Mouse (Mus musculus): ENCODE data around the gene Pgm2. TPM values are rescaled to one million over a fixed set of nuclear protein-coding genes. Genes with fewer than 3 reads are reported as not detected.
A peak's percentile ranks its signal among the peaks of the same experiment; 100 is the strongest.

The Pgm2 gene
- polyA plus RNA-seq, 1 experiment from 2014 or later: 18.1 TPM

- Histone ChIP-seq H3K4me1 (ENCODE audit: control insufficient read depth, insufficient read depth, low read length) (no peaks in the 10 kb centered on the region), H3K4me2 (no peak overlapping the region), H3K9ac (ENCODE audit: low read depth, low read length) (no peak overlapping the region), H3K9me3 (replicated peaks; ENCODE audit: control insufficient read depth, low read length) (no peaks in the 10 kb centered on the region), H3K27ac (ENCODE audit: low read depth, low read length) (peak overlapping the region; percentile 22; the same call in 1 of the 2 replicates), H3K4me3 (ENCODE audit: low read depth, low read length) (no peak overlapping the region), H3K27me3 (ENCODE audit: control insufficient read depth, insufficient read depth, low read length) (no peaks in the 10 kb centered on the region), H3K36me3 (ENCODE audit: control insufficient read depth, insufficient read depth, low read length) (no peaks in the 10 kb centered on the region)
- 61% methylated on average over 4 of the region's 4 CpGs for WGBS (ENCODE audit: insufficient replicate concordance)
- ATAC-seq (replicated peaks; ENCODE audit: insufficient number of reproducible peaks, low FRiP score, low TSS enrichment): no peak
Measured at GRCm38 (mm10) chr5:64079462-64079817, 13.3 kb upstream of the Pgm2 start.

DNA sequence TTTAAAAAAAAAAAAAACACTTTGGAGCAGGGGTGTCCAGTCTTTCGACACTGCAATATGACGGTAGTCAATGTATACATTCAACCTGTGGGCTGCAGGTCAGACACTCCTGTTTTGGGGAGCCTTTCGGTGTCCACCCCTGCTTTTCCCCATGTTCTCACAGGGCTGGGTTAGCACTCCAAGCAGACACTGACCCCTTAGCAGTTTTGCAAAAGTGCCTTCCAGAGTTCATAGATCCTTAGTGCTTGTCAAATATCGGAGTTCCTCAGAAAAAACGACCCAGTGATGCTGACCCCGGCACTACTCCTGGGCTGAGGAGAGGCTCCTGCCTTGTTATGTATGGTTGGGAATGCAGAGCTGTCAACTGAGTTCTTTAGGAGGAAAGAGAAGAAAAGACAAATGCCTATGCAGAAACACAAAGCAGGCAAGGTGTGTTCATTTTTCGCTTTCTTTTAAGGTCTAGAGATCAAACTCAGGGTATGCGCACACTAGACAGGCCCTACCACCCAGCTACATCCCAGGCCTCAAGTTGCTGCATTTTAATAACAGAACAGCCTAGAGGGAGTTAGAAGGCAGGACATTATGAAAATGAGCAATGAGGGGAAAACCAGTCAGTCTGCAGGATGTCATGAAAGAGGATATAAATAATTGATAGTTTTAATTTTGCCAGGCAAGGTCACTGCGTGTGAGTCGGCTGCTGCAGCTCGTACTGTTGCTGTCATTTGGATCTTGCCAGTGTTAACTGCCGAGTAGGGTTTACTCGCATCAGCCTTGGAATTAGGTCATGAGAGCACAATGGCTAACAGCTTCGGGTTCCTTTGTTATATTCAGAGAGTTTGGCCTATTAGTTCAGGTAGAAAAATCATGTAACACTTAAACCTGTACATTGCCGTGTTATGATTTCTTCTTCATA lies 9.0 kb upstream of the Pgm2 start:
- no peak for ATAC-seq (replicated peaks; ENCODE audit: insufficient number of reproducible peaks, low FRiP score, low TSS enrichment)
- no peaks in the 10 kb centered on the region for H3K36me3 ChIP-seq (ENCODE audit: control insufficient read depth, insufficient read depth, low read length)
- no peak overlapping the region for H3K4me2 ChIP-seq
- no peaks in the 10 kb centered on the region for H3K4me1 ChIP-seq (ENCODE audit: control insufficient read depth, insufficient read depth, low read length)
- no peaks in the 10 kb centered on the region for H3K27me3 ChIP-seq (ENCODE audit: control insufficient read depth, insufficient read depth, low read length)
- no peaks in the 10 kb centered on the region for H3K9me3 ChIP-seq (replicated peaks; ENCODE audit: control insufficient read depth, low read length)
- no peak overlapping the region for H3K9ac ChIP-seq (ENCODE audit: low read depth, low read length)
- no peak overlapping the region for H3K4me3 ChIP-seq (ENCODE audit: low read depth, low read length)
- no peak overlapping the region for H3K27ac ChIP-seq (ENCODE audit: low read depth, low read length)
- WGBS (ENCODE audit: insufficient replicate concordance): 75% methylated on average over 15 of the region's 15 CpGs

- no peaks in the 10 kb centered on the region for H3K27me3 ChIP-seq (ENCODE audit: control insufficient read depth, insufficient read depth, low read length)
- no peak overlapping the region for H3K27ac ChIP-seq (ENCODE audit: low read depth, low read length)
- H3K9ac ChIP-seq (ENCODE audit: low read depth, low read length): no peak overlapping the region
- no peak for ATAC-seq (replicated peaks; ENCODE audit: insufficient number of reproducible peaks, low FRiP score, low TSS enrichment)
- H3K9me3 ChIP-seq (replicated peaks; ENCODE audit: control insufficient read depth, low read length): no peaks in the 10 kb centered on the region
- WGBS (ENCODE audit: insufficient replicate concordance): 94% methylated on average over 9 of the region's 9 CpGs
- H3K36me3 ChIP-seq (ENCODE audit: control insufficient read depth, insufficient read depth, low read length): no peaks in the 10 kb centered on the region
- H3K4me1 ChIP-seq (ENCODE audit: control insufficient read depth, insufficient read depth, low read length): no peaks in the 10 kb centered on the region
- H3K4me3 ChIP-seq (ENCODE audit: low read depth, low read length): no peak overlapping the region
- H3K4me2 ChIP-seq: no peak overlapping the region
Measured at GRCm38 (mm10) chr5:64085405-64085804, 7.3 kb upstream of the Pgm2 start.

DNA sequence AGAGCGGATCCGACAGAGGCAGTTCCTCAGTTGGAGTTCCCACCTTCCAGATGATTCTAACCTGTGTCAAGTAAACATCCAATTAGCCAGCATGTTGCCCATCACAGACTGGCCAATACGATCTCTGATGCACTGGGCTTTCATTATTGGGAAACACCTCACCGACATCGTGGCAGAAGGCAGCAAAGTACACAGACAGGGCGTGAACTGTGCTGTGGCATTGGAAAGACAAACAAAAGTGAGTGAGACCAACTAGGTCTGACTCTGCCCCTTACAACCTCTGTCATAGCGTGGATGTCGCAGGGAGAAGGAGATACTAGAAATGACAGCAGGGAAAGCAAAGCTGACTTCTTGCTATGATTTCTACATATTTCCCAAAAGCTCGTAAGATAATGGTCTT lies 4.0 kb upstream of the Pgm2 start:
- Histone ChIP-seq H3K9ac (ENCODE audit: low read depth, low read length) (no peak overlapping the region), H3K4me2 (no peak overlapping the region), H3K27ac (ENCODE audit: low read depth, low read length) (no peak overlapping the region), H3K27me3 (ENCODE audit: control insufficient read depth, insufficient read depth, low read length) (no peaks in the 10 kb centered on the region), H3K9me3 (replicated peaks; ENCODE audit: control insufficient read depth, low read length) (no peaks in the 10 kb centered on the region), H3K4me3 (ENCODE audit: low read depth, low read length) (no peak overlapping the region), H3K36me3 (ENCODE audit: control insufficient read depth, insufficient read depth, low read length) (no peaks in the 10 kb centered on the region), H3K4me1 (ENCODE audit: control insufficient read depth, insufficient read depth, low read length) (no peaks in the 10 kb centered on the region; the same call in 1 of the 2 replicates)
- no peak for ATAC-seq (replicated peaks; ENCODE audit: insufficient number of reproducible peaks, low FRiP score, low TSS enrichment)
- WGBS (ENCODE audit: insufficient replicate concordance): 78% methylated on average over 9 of the region's 9 CpGs

GRCm38 (mm10) chr5:64093349-64093871 lies 660 bp downstream of the Pgm2 start:
- no peaks in the 10 kb centered on the region for H3K9me3 ChIP-seq (replicated peaks; ENCODE audit: control insufficient read depth, low read length)

DNA sequence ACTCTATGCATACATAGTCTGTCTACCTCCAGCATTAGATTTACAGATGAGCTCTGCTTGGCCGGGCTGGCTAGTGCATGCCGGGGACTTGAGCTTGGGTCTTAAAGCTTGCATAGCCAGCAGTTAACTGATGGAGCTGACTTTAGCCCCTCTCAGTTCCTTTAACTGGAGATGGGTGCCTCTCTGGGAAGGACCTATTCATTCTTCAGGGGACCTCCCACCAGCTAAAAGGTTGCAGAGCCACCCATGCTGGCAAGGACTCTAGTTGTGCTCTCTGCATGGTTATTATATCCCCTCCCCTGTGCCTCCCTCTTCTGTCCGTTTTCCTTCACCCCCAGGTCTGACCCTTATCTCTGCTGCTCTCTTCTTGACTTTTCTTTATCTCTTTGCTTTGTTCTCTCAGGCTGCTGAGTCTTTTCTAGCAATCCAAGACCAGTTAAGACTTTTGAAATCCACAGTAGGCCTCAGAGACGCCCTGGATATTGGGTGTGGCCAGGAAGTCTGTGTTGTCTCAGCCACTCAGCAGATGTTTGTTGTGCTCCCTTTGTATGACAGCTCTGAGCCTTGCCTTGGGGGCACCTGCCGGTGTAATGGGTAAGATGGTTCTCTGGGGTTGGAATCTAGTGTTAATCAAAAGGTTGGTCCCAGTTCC lies 2.7 kb downstream of the Pgm2 start:
- 46% methylated on average over 5 of the region's 5 CpGs for WGBS (ENCODE audit: insufficient replicate concordance)
- no peaks in the 10 kb centered on the region for H3K36me3 ChIP-seq (ENCODE audit: control insufficient read depth, insufficient read depth, low read length)
- H3K27me3 ChIP-seq (ENCODE audit: control insufficient read depth, insufficient read depth, low read length): no peaks in the 10 kb centered on the region
- no peak for ATAC-seq (replicated peaks; ENCODE audit: insufficient number of reproducible peaks, low FRiP score, low TSS enrichment)
- no peaks in the 10 kb centered on the region for H3K9me3 ChIP-seq (replicated peaks; ENCODE audit: control insufficient read depth, low read length)
- H3K4me3 ChIP-seq (ENCODE audit: low read depth, low read length): no peak overlapping the region
- no peak overlapping the region for H3K9ac ChIP-seq (ENCODE audit: low read depth, low read length)
- peaks cover 12% of the 10 kb centered on the region; the same call in 1 of the 2 replicates for H3K4me1 ChIP-seq (ENCODE audit: control insufficient read depth, insufficient read depth, low read length)
- no peak overlapping the region for H3K27ac ChIP-seq (ENCODE audit: low read depth, low read length)
- H3K4me2 ChIP-seq: peak overlapping the region; percentile 11; the same call in 1 of the 2 replicates

More at GRCm38 (mm10) chr5:64093349-64093871, 660 bp downstream of the Pgm2 start:
- Histone ChIP-seq H3K27ac (ENCODE audit: low read depth, low read length) (peak overlapping the region; percentile 70), H3K4me1 (ENCODE audit: control insufficient read depth, insufficient read depth, low read length) (peaks cover 12% of the 10 kb centered on the region; the same call in 1 of the 2 replicates), H3K36me3 (ENCODE audit: control insufficient read depth, insufficient read depth, low read length) (no peaks in the 10 kb centered on the region), H3K4me2 (peak overlapping the region; percentile 84), H3K4me3 (ENCODE audit: low read depth, low read length) (peak overlapping the region; percentile 85), H3K9ac (ENCODE audit: low read depth, low read length) (peak overlapping the region; percentile 88), H3K27me3 (ENCODE audit: control insufficient read depth, insufficient read depth, low read length) (no peaks in the 10 kb centered on the region)
- no peak for ATAC-seq (replicated peaks; ENCODE audit: insufficient number of reproducible peaks, low FRiP score, low TSS enrichment)
- WGBS (ENCODE audit: insufficient replicate concordance): 2% methylated on average over 15 of the region's 15 CpGs

DNA sequence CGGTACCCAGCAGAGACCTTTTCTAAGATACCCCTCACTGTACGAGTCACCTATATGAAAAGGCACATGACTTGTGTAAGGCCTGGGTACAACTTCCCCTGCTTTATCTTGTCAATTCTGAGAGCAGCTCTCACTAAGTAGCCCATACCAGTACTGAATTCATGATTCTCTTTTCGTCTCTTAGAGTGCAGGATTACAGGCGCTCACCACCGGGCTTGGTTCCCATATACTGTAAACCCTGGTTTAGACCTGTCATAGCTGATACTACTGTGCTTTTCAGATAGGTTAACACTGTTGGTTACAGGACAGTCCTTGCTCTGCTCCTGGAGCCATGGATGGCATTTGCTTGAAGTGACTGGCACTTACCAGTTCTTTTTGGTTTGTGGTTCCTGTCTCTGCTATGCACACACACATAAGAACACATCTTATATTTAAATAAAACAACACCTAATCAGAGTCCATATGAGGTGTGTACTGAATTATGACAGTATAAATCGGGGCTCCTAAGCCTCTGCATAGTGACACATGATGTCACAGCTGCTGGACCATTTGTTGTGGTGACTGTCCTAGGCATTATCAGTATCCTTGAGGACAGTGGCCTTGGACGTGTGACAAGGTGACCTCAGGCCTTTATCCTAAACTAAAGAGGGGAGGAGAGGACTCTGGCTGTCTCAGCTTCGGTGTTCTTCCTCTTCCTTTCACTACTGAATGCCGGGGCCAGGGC lies 9.4 kb downstream of the Pgm2 start:
- WGBS (ENCODE audit: insufficient replicate concordance): 60% methylated on average over 9 of the region's 9 CpGs
- H3K27ac ChIP-seq (ENCODE audit: low read depth, low read length): no peak overlapping the region
- H3K4me2 ChIP-seq: no peak overlapping the region
- H3K4me3 ChIP-seq (ENCODE audit: low read depth, low read length): no peak overlapping the region
- H3K4me1 ChIP-seq (ENCODE audit: control insufficient read depth, insufficient read depth, low read length): peaks cover 5% of the 10 kb centered on the region; the same call in 1 of the 2 replicates
- no peaks in the 10 kb centered on the region for H3K27me3 ChIP-seq (ENCODE audit: control insufficient read depth, insufficient read depth, low read length)
- H3K9me3 ChIP-seq (replicated peaks; ENCODE audit: control insufficient read depth, low read length): no peaks in the 10 kb centered on the region
- ATAC-seq (replicated peaks; ENCODE audit: insufficient number of reproducible peaks, low FRiP score, low TSS enrichment): no peak
- no peak overlapping the region for H3K9ac ChIP-seq (ENCODE audit: low read depth, low read length)
- 0 out of 2 replicates have a peak, but pooled peaks cover 2% of the 10 kb centered on the region for H3K36me3 ChIP-seq (ENCODE audit: control insufficient read depth, insufficient read depth, low read length)

- H3K27me3 ChIP-seq (ENCODE audit: control insufficient read depth, insufficient read depth, low read length): no peaks in the 10 kb centered on the region
- no peak overlapping the region for H3K4me2 ChIP-seq
- no peak for ATAC-seq (replicated peaks; ENCODE audit: insufficient number of reproducible peaks, low FRiP score, low TSS enrichment)
- H3K4me1 ChIP-seq (ENCODE audit: control insufficient read depth, insufficient read depth, low read length): peaks cover 5% of the 10 kb centered on the region; the same call in 1 of the 2 replicates
- no peaks in the 10 kb centered on the region for H3K9me3 ChIP-seq (replicated peaks; ENCODE audit: control insufficient read depth, low read length)
- 61% methylated on average over 7 of the region's 7 CpGs for WGBS (ENCODE audit: insufficient replicate concordance)
- no peak overlapping the region for H3K9ac ChIP-seq (ENCODE audit: low read depth, low read length)
- 0 out of 2 replicates have a peak, but pooled peaks cover 7% of the 10 kb centered on the region for H3K36me3 ChIP-seq (ENCODE audit: control insufficient read depth, insufficient read depth, low read length)
- no peak overlapping the region for H3K27ac ChIP-seq (ENCODE audit: low read depth, low read length)
- H3K4me3 ChIP-seq (ENCODE audit: low read depth, low read length): no peak overlapping the region
Measured at GRCm38 (mm10) chr5:64102717-64103075, 9.9 kb downstream of the Pgm2 start.
